Mouse (Mus musculus): ENCODE measurements at regions not wholly inside any gene's neighbourhood (a gene's known extent, or its start where the extent isn't known, plus 50 kb on each side); places are given as distances from the start of the nearest gene placed in this dataset.

GRCm38 (mm10) chr6:99827625-99828024 lies 101.4 kb upstream of the Prok2 start:
- TF ChIP-seq MAFK (IDR thresholded peaks at IDR 0.05; ENCODE audit: insufficient read depth, low read depth, low read length) (no peak), CHD2 (IDR thresholded peaks at IDR 0.05; ENCODE audit: low read depth, low read length) (no peak), ZC3H11A (IDR thresholded peaks at IDR 0.05; ENCODE audit: borderline replicate concordance, low read depth, low read length) (no peak)
